Mouse (Mus musculus) kidney, embryonic 16.5 days (tissue): ENCODE measurements at regions not wholly inside any gene's neighbourhood (a gene's known extent, or its start where the extent isn't known, plus 50 kb on each side); places are given as distances from the start of the nearest gene placed in this dataset.

ENCODE experiments used
- ATAC-seq: fragments of 200-750 bp; cut with Nextera tagmentation; 2 replicates; pipeline ENCODE4 v1.8.0; 2017; ENCODE audit warnings: moderate TSS enrichment; ENCODE audit not compliant: low FRiP score, low TSS enrichment
- H3K27ac ChIP-seq: fragments of 300-500 bp; sonication (generic); 2 replicates; pipeline ENCODE4 v1.5.1; 2014; ENCODE audit warnings: low read length
- H3K27me3 ChIP-seq: fragments of 300-500 bp; sonication (generic); 2 replicates; pipeline ENCODE4 v1.6.1; 2014; ENCODE audit warnings: low read length, control low read depth, mixed read lengths; ENCODE audit not compliant: insufficient read depth
- H3K36me3 ChIP-seq: fragments of 300-500 bp; sonication (generic); 2 replicates; pipeline ENCODE4 v1.6.1; 2014; ENCODE audit warnings: low read length, control low read depth, mixed read lengths; ENCODE audit not compliant: insufficient read depth
- H3K4me1 ChIP-seq: fragments of 300-500 bp; sonication (generic); 2 replicates; pipeline ENCODE4 v1.6.1; 2014; ENCODE audit warnings: low read length, control low read depth, mixed read lengths; ENCODE audit not compliant: insufficient read depth
- H3K4me2 ChIP-seq: fragments of 300-500 bp; sonication (generic); replicated peaks from 2 replicates; pipeline ENCODE4 v1.6.1; 2014; ENCODE audit warnings: low read depth, low read length
- H3K4me3 ChIP-seq: fragments of 300-500 bp; sonication (generic); 2 replicates; pipeline ENCODE4 v1.5.1; 2014; ENCODE audit warnings: mild to moderate bottlenecking, low read length
- H3K9ac ChIP-seq: fragments of 300-500 bp; sonication (generic); replicated peaks from 2 replicates; pipeline ENCODE4 v1.6.1; 2014; ENCODE audit warnings: low read length
- H3K9me3 ChIP-seq: fragments of 300-500 bp; sonication (generic); 2 replicates; pipeline ENCODE4 v1.6.1; 2016; ENCODE audit warnings: low read length, control low read depth
- WGBS: fragments of 180-500 bp; shearing (Covaris S2); extraction: QIAGEN DNeasy Blood & Tissue Kit; methylation state at CpG from one replicate; pipeline ENCODE4 v1.1.7; 2014; 5-methylcytosine and 5-hydroxymethylcytosine counted together

- Histone ChIP-seq H3K27ac (no peak overlapping the region), H3K36me3 (no peaks in the 10 kb centered on the region), H3K27me3 (no peaks in the 10 kb centered on the region), H3K9ac (no peak overlapping the region), H3K4me3 (no peak overlapping the region), H3K4me1 (no peaks in the 10 kb centered on the region), H3K9me3 (peaks cover 1% of the 10 kb centered on the region; the same call in 1 of the 2 replicates), H3K4me2 (no peak overlapping the region)
- 34% methylated on average over 2 of the region's 2 CpGs for WGBS
- no peak for ATAC-seq
These were observed 143.7 kb upstream of the 9630041A04Rik start for GRCm38 (mm10) chr9:101717911-101718310.

- Histone ChIP-seq H3K27me3 (no peaks in the 10 kb centered on the region), H3K4me1 (no peaks in the 10 kb centered on the region), H3K27ac (no peak overlapping the region), H3K4me2 (no peak overlapping the region), H3K36me3 (no peaks in the 10 kb centered on the region), H3K9me3 (peaks cover 3% of the 10 kb centered on the region; the same call in 1 of the 2 replicates), H3K4me3 (no peak overlapping the region), H3K9ac (no peak overlapping the region)
- no peak for ATAC-seq
- WGBS, result 33% methylated on average over 5 of the region's 5 CpGs
These were observed 145.3 kb upstream of the 9630041A04Rik start for GRCm38 (mm10) chr9:101716326-101716725.

GRCm38 (mm10) chr9:101714805-101715204, 146.8 kb upstream of the 9630041A04Rik start:
- ATAC-seq, result no peak
- WGBS, result 75% methylated on average over 5 of the region's 5 CpGs
- Histone ChIP-seq H3K9ac (no peak overlapping the region), H3K4me1 (no peaks in the 10 kb centered on the region), H3K36me3 (no peaks in the 10 kb centered on the region), H3K9me3 (peaks cover 3% of the 10 kb centered on the region; the same call in 1 of the 2 replicates), H3K27me3 (no peaks in the 10 kb centered on the region), H3K27ac (no peak overlapping the region), H3K4me3 (no peak overlapping the region), H3K4me2 (no peak overlapping the region)

- WGBS, result 76% methylated on average over 8 of the region's 8 CpGs
- no peaks in the 10 kb centered on the region for H3K27me3 ChIP-seq
- peaks cover 3% of the 10 kb centered on the region; the same call in 1 of the 2 replicates for H3K9me3 ChIP-seq
- H3K9ac ChIP-seq, result no peak overlapping the region
- H3K36me3 ChIP-seq, result no peaks in the 10 kb centered on the region
- no peak overlapping the region for H3K4me3 ChIP-seq
- no peak for ATAC-seq
- no peak overlapping the region for H3K27ac ChIP-seq
- no peak overlapping the region for H3K4me2 ChIP-seq
- H3K4me1 ChIP-seq, result no peaks in the 10 kb centered on the region
These were observed 151.0 kb upstream of the 9630041A04Rik start for GRCm38 (mm10) chr9:101710611-101711071.

GRCm38 (mm10) chr9:101700368-101700767, 161.3 kb upstream of the 9630041A04Rik start:
- Histone ChIP-seq H3K36me3 (no peaks in the 10 kb centered on the region), H3K27me3 (0 out of 2 replicates have a peak, but pooled peaks cover 2% of the 10 kb centered on the region), H3K4me3 (no peak overlapping the region), H3K9me3 (no peaks in the 10 kb centered on the region), H3K27ac (no peak overlapping the region), H3K9ac (no peak overlapping the region), H3K4me2 (no peak overlapping the region), H3K4me1 (no peaks in the 10 kb centered on the region)
- WGBS, result 71% methylated on average over 7 of the region's 7 CpGs
- ATAC-seq, result no peak

GRCm38 (mm10) chr9:101694054-101694453, 167.6 kb upstream of the 9630041A04Rik start:
- ATAC-seq, result no peak
- no peaks in the 10 kb centered on the region for H3K4me1 ChIP-seq
- H3K27me3 ChIP-seq, result peaks cover 7% of the 10 kb centered on the region; the same call in 1 of the 2 replicates
- H3K36me3 ChIP-seq, result no peaks in the 10 kb centered on the region
- H3K9ac ChIP-seq, result no peak overlapping the region
- H3K27ac ChIP-seq, result no peak overlapping the region
- H3K4me2 ChIP-seq, result no peak overlapping the region
- no peaks in the 10 kb centered on the region for H3K9me3 ChIP-seq
- WGBS, result 88% methylated on average over 5 of the region's 5 CpGs
- no peak overlapping the region for H3K4me3 ChIP-seq

- Histone ChIP-seq H3K4me1 (no peaks in the 10 kb centered on the region), H3K36me3 (no peaks in the 10 kb centered on the region), H3K9me3 (no peaks in the 10 kb centered on the region), H3K4me2 (no peak overlapping the region), H3K27ac (no peak overlapping the region), H3K27me3 (peaks cover 12% of the 10 kb centered on the region; the same call in 1 of the 2 replicates), H3K9ac (no peak overlapping the region), H3K4me3 (no peak overlapping the region)
- WGBS, result 86% methylated on average over 6 of the region's 6 CpGs
- ATAC-seq, result no peak
These were observed 170.3 kb upstream of the 9630041A04Rik start for GRCm38 (mm10) chr9:101691336-101691735.

- H3K4me2 ChIP-seq, result no peak overlapping the region
- ATAC-seq, result no peak
These were observed 170.7 kb upstream of the 9630041A04Rik start for GRCm38 (mm10) chr9:101690916-101691315.

GRCm38 (mm10) chr9:101690402-101690861, 171.2 kb upstream of the 9630041A04Rik start:
- 15% methylated on average over 12 of the region's 12 CpGs for WGBS
- no peak; the same call in 1 of the 2 replicates for ATAC-seq
- Histone ChIP-seq H3K27me3 (peaks cover 12% of the 10 kb centered on the region; the same call in 1 of the 2 replicates), H3K36me3 (no peaks in the 10 kb centered on the region), H3K27ac (no peak overlapping the region), H3K4me3 (no peak overlapping the region), H3K4me1 (no peaks in the 10 kb centered on the region), H3K4me2 (0 out of 2 replicates have a peak overlapping the region, but pooled peaks have one; percentile 12), H3K9me3 (no peaks in the 10 kb centered on the region), H3K9ac (no peak overlapping the region)

More at GRCm38 (mm10) chr9:101690916-101691315, 170.7 kb upstream of the 9630041A04Rik start:
- H3K4me1 ChIP-seq, result no peaks in the 10 kb centered on the region
- no peaks in the 10 kb centered on the region for H3K36me3 ChIP-seq
- peaks cover 12% of the 10 kb centered on the region; the same call in 1 of the 2 replicates for H3K27me3 ChIP-seq
- no peak overlapping the region for H3K27ac ChIP-seq
- no peak overlapping the region for H3K4me3 ChIP-seq
- 67% methylated on average over 7 of the region's 7 CpGs for WGBS
- H3K9me3 ChIP-seq, result no peaks in the 10 kb centered on the region
- no peak overlapping the region for H3K9ac ChIP-seq

GRCm38 (mm10) chr9:101689532-101690401, 171.9 kb upstream of the 9630041A04Rik start:
- H3K27ac ChIP-seq, result no peak overlapping the region
- H3K27me3 ChIP-seq, result peaks cover 12% of the 10 kb centered on the region; the same call in 1 of the 2 replicates
- no peaks in the 10 kb centered on the region for H3K36me3 ChIP-seq
- no peaks in the 10 kb centered on the region for H3K4me1 ChIP-seq
- WGBS, result 8% methylated on average over 11 of the region's 11 CpGs
- peak; percentile 76 for ATAC-seq
- no peak overlapping the region for H3K4me3 ChIP-seq
- no peaks in the 10 kb centered on the region for H3K9me3 ChIP-seq
- H3K9ac ChIP-seq, result no peak overlapping the region
- H3K4me2 ChIP-seq, result no peak overlapping the region
